Mouse (Mus musculus): ENCODE measurements at regions not wholly inside any gene's neighbourhood (a gene's known extent, or its start where the extent isn't known, plus 50 kb on each side); places are given as distances from the start of the nearest gene placed in this dataset.

- 35% methylated on average over 4 of the region's 4 CpGs for WGBS (ENCODE audit: insufficient replicate concordance)
- no peak overlapping the region for H3K4me3 ChIP-seq (ENCODE audit: low read depth, low read length)
- no peak overlapping the region for H3K4me2 ChIP-seq (ENCODE audit: low read depth, low read length)
- H3K9ac ChIP-seq (ENCODE audit: low read depth, low read length): no peak overlapping the region
- H3K9me3 ChIP-seq (replicated peaks; ENCODE audit: control insufficient read depth, low read length): no peaks in the 10 kb centered on the region
- ATAC-seq (ENCODE audit: low read depth): no peak
- H3K4me1 ChIP-seq (ENCODE audit: control insufficient read depth, low read depth, low read length): no peaks in the 10 kb centered on the region
- no peak overlapping the region for H3K27ac ChIP-seq (ENCODE audit: low read length)
- no peaks in the 10 kb centered on the region; the same call in 1 of the 2 replicates for H3K27me3 ChIP-seq (ENCODE audit: control insufficient read depth, insufficient read depth, low read depth, low read length)
- no peaks in the 10 kb centered on the region for H3K36me3 ChIP-seq (ENCODE audit: control insufficient read depth, insufficient read depth)
Observed at GRCm38 (mm10) chrX:99544410-99544809, 73.3 kb upstream of the Pja1 start.

GRCm38 (mm10) chrX:99541916-99542315, 70.8 kb upstream of the Pja1 start:
- no peak for ATAC-seq (ENCODE audit: low read depth)
- Histone ChIP-seq H3K4me2 (ENCODE audit: low read depth, low read length) (no peak overlapping the region), H3K36me3 (ENCODE audit: control insufficient read depth, insufficient read depth) (no peaks in the 10 kb centered on the region), H3K27ac (ENCODE audit: low read length) (no peak overlapping the region), H3K4me1 (ENCODE audit: control insufficient read depth, low read depth, low read length) (no peaks in the 10 kb centered on the region), H3K4me3 (ENCODE audit: low read depth, low read length) (no peak overlapping the region), H3K9me3 (replicated peaks; ENCODE audit: control insufficient read depth, low read length) (no peaks in the 10 kb centered on the region), H3K27me3 (ENCODE audit: control insufficient read depth, insufficient read depth, low read depth, low read length) (no peaks in the 10 kb centered on the region; the same call in 1 of the 2 replicates), H3K9ac (ENCODE audit: low read depth, low read length) (no peak overlapping the region)
- WGBS (ENCODE audit: insufficient replicate concordance): 55% methylated on average over 3 of the region's 3 CpGs

GRCm38 (mm10) chrX:99540087-99540576, 69.1 kb upstream of the Pja1 start:
- Histone ChIP-seq H3K9me3 (replicated peaks; ENCODE audit: control insufficient read depth, low read length) (no peaks in the 10 kb centered on the region), H3K27me3 (ENCODE audit: control insufficient read depth, insufficient read depth, low read depth, low read length) (no peaks in the 10 kb centered on the region; the same call in 1 of the 2 replicates), H3K27ac (ENCODE audit: low read length) (no peak overlapping the region), H3K4me3 (ENCODE audit: low read depth, low read length) (no peak overlapping the region), H3K36me3 (ENCODE audit: control insufficient read depth, insufficient read depth) (no peaks in the 10 kb centered on the region), H3K4me1 (ENCODE audit: control insufficient read depth, low read depth, low read length) (no peaks in the 10 kb centered on the region), H3K4me2 (ENCODE audit: low read depth, low read length) (no peak overlapping the region), H3K9ac (ENCODE audit: low read depth, low read length) (no peak overlapping the region)
- WGBS (ENCODE audit: insufficient replicate concordance): 61% methylated on average over 6 of the region's 6 CpGs
- ATAC-seq (ENCODE audit: low read depth): no peak

- Histone ChIP-seq H3K9ac (ENCODE audit: low read depth, low read length) (no peak overlapping the region), H3K36me3 (ENCODE audit: control insufficient read depth, insufficient read depth) (no peaks in the 10 kb centered on the region), H3K4me1 (ENCODE audit: control insufficient read depth, low read depth, low read length) (no peaks in the 10 kb centered on the region), H3K27me3 (ENCODE audit: control insufficient read depth, insufficient read depth, low read depth, low read length) (peaks cover 3% of the 10 kb centered on the region; the same call in 1 of the 2 replicates), H3K4me3 (ENCODE audit: low read depth, low read length) (no peak overlapping the region), H3K27ac (ENCODE audit: low read length) (no peak overlapping the region), H3K4me2 (ENCODE audit: low read depth, low read length) (no peak overlapping the region), H3K9me3 (replicated peaks; ENCODE audit: control insufficient read depth, low read length) (no peaks in the 10 kb centered on the region)
- WGBS (ENCODE audit: insufficient replicate concordance): 87% methylated on average over 4 of the region's 4 CpGs
- no peak for ATAC-seq (ENCODE audit: low read depth)
Observed at GRCm38 (mm10) chrX:99539684-99540083, 68.6 kb upstream of the Pja1 start.

- no peak for ATAC-seq (ENCODE audit: low read depth)
- whole genome bisulfite sequencing (ENCODE audit: insufficient replicate concordance): 45% methylated on average over 4 of the region's 4 CpGs
Observed at GRCm38 (mm10) chrX:99537814-99538213, 66.7 kb upstream of the Pja1 start.

GRCm38 (mm10) chrX:99534922-99535321, 63.8 kb upstream of the Pja1 start:
- H3K4me2 ChIP-seq (ENCODE audit: low read depth, low read length): no peak overlapping the region
- no peaks in the 10 kb centered on the region for H3K4me1 ChIP-seq (ENCODE audit: control insufficient read depth, low read depth, low read length)
- H3K27me3 ChIP-seq (ENCODE audit: control insufficient read depth, insufficient read depth, low read depth, low read length): peaks cover 3% of the 10 kb centered on the region; the same call in 1 of the 2 replicates
- no peaks in the 10 kb centered on the region for H3K9me3 ChIP-seq (replicated peaks; ENCODE audit: control insufficient read depth, low read length)
- H3K4me3 ChIP-seq (ENCODE audit: low read depth, low read length): no peak overlapping the region
- H3K27ac ChIP-seq (ENCODE audit: low read length): no peak overlapping the region
- no peak overlapping the region for H3K9ac ChIP-seq (ENCODE audit: low read depth, low read length)
- ATAC-seq (ENCODE audit: low read depth): no peak
- WGBS (ENCODE audit: insufficient replicate concordance): 61% methylated on average over 4 of the region's 4 CpGs
- no peaks in the 10 kb centered on the region for H3K36me3 ChIP-seq (ENCODE audit: control insufficient read depth, insufficient read depth)

More at GRCm38 (mm10) chrX:99537814-99538213, 66.7 kb upstream of the Pja1 start:
- Histone ChIP-seq H3K36me3 (ENCODE audit: control insufficient read depth, insufficient read depth) (no peaks in the 10 kb centered on the region), H3K9ac (ENCODE audit: low read depth, low read length) (no peak overlapping the region), H3K4me2 (ENCODE audit: low read depth, low read length) (no peak overlapping the region), H3K4me1 (ENCODE audit: control insufficient read depth, low read depth, low read length) (no peaks in the 10 kb centered on the region), H3K27me3 (ENCODE audit: control insufficient read depth, insufficient read depth, low read depth, low read length) (peaks cover 3% of the 10 kb centered on the region; the same call in 1 of the 2 replicates), H3K4me3 (ENCODE audit: low read depth, low read length) (no peak overlapping the region), H3K9me3 (replicated peaks; ENCODE audit: control insufficient read depth, low read length) (no peaks in the 10 kb centered on the region), H3K27ac (ENCODE audit: low read length) (no peak overlapping the region)

- WGBS (ENCODE audit: insufficient replicate concordance): 60% methylated on average over 3 of the region's 3 CpGs
- Histone ChIP-seq H3K36me3 (ENCODE audit: control insufficient read depth, insufficient read depth) (no peaks in the 10 kb centered on the region), H3K4me3 (ENCODE audit: low read depth, low read length) (no peak overlapping the region), H3K9ac (ENCODE audit: low read depth, low read length) (no peak overlapping the region), H3K9me3 (replicated peaks; ENCODE audit: control insufficient read depth, low read length) (no peaks in the 10 kb centered on the region), H3K4me1 (ENCODE audit: control insufficient read depth, low read depth, low read length) (no peaks in the 10 kb centered on the region), H3K27me3 (ENCODE audit: control insufficient read depth, insufficient read depth, low read depth, low read length) (peaks cover 3% of the 10 kb centered on the region; the same call in 1 of the 2 replicates), H3K27ac (ENCODE audit: low read length) (no peak overlapping the region), H3K4me2 (ENCODE audit: low read depth, low read length) (no peak overlapping the region)
- ATAC-seq (ENCODE audit: low read depth): no peak
Observed at GRCm38 (mm10) chrX:99531154-99531553, 60.1 kb upstream of the Pja1 start.

GRCm38 (mm10) chrX:99530511-99530910, 59.4 kb upstream of the Pja1 start:
- ATAC-seq (ENCODE audit: low read depth): no peak
- H3K4me1 ChIP-seq (ENCODE audit: control insufficient read depth, low read depth, low read length): no peaks in the 10 kb centered on the region
- WGBS (ENCODE audit: insufficient replicate concordance): 56% methylated on average over 7 of the region's 7 CpGs
- H3K4me2 ChIP-seq (ENCODE audit: low read depth, low read length): no peak overlapping the region
- peaks cover 7% of the 10 kb centered on the region; the same call in 1 of the 2 replicates for H3K27me3 ChIP-seq (ENCODE audit: control insufficient read depth, insufficient read depth, low read depth, low read length)
- no peak overlapping the region for H3K9ac ChIP-seq (ENCODE audit: low read depth, low read length)
- H3K36me3 ChIP-seq (ENCODE audit: control insufficient read depth, insufficient read depth): no peaks in the 10 kb centered on the region
- no peaks in the 10 kb centered on the region for H3K9me3 ChIP-seq (replicated peaks; ENCODE audit: control insufficient read depth, low read length)
- no peak overlapping the region for H3K27ac ChIP-seq (ENCODE audit: low read length)
- no peak overlapping the region for H3K4me3 ChIP-seq (ENCODE audit: low read depth, low read length)

- Histone ChIP-seq H3K4me1 (ENCODE audit: control insufficient read depth, low read depth, low read length) (no peaks in the 10 kb centered on the region), H3K4me2 (ENCODE audit: low read depth, low read length) (no peak overlapping the region), H3K4me3 (ENCODE audit: low read depth, low read length) (no peak overlapping the region), H3K36me3 (ENCODE audit: control insufficient read depth, insufficient read depth) (no peaks in the 10 kb centered on the region), H3K9ac (ENCODE audit: low read depth, low read length) (no peak overlapping the region), H3K27me3 (ENCODE audit: control insufficient read depth, insufficient read depth, low read depth, low read length) (peaks cover 11% of the 10 kb centered on the region; the same call in 1 of the 2 replicates), H3K27ac (ENCODE audit: low read length) (no peak overlapping the region), H3K9me3 (replicated peaks; ENCODE audit: control insufficient read depth, low read length) (no peaks in the 10 kb centered on the region)
- WGBS (ENCODE audit: insufficient replicate concordance): 17% methylated on average over 6 of the region's 6 CpGs
- ATAC-seq (ENCODE audit: low read depth): no peak
Observed at GRCm38 (mm10) chrX:99523306-99523705, 52.2 kb upstream of the Pja1 start.

Data from liver, embryonic 16.5 days (tissue).